Mouse (Mus musculus): ENCODE results near the gene Lat2.
A peak's percentile ranks its signal among the peaks of the same experiment; 100 is the strongest.

The Lat2 gene

DNA sequence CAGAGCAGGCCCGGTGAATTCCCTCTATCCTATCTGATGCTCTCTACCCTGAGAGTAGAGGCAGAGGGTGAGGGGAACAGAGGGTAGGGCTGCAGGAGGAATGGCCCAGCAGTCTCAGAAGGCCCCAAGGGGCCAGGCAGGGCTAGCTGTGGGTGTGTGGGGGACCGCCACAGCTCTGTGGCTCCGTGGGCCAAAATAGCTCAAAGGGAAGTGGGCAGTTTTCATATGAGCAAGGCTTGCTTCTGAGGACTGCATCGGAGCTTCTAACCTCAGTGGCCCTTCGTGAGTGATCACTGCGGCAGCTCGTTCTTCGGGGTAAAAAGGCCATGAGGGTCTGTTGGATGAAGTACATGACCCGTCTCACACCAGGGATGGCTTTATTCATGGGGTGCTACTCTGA lies 1.1 kb downstream of the Lat2 start:
- no peak for DNase-seq (ENCODE audit: low spot score)

DNA sequence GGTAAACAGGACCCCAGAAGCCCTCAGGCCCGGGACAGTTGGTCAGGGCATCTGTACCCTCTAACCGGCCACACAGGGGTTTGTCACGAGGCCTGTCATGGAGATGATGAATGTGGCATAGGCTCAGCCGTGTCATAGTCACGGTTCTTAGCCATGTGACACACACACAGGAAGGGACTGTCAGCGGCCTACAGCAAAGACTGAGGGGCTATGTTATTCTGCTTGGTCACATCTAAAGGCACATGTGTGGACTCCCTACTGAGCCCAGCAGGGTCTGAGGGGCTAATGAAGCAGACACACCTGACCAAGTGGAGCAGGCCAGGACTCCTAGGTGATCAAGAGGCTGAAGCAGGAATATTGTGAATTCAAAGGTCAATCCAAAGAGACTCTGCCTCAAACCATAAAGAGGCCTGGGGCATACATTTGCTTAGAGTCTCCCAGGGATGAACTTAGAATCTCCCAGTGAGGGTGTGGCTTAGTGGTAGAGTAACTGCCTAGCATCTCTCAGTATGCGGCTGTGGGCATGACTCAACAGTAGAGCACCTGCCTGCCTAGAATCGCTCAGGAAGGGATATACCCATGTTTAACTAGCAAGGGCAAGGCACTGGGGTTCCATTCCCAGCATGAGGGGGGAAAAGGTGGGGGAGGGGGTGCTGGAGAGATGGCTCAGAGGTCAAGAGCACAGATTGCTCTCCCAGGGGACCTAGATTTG lies 2.9 kb downstream of the Lat2 start:
- no peak for DNase-seq (ENCODE audit: low spot score)

DNA sequence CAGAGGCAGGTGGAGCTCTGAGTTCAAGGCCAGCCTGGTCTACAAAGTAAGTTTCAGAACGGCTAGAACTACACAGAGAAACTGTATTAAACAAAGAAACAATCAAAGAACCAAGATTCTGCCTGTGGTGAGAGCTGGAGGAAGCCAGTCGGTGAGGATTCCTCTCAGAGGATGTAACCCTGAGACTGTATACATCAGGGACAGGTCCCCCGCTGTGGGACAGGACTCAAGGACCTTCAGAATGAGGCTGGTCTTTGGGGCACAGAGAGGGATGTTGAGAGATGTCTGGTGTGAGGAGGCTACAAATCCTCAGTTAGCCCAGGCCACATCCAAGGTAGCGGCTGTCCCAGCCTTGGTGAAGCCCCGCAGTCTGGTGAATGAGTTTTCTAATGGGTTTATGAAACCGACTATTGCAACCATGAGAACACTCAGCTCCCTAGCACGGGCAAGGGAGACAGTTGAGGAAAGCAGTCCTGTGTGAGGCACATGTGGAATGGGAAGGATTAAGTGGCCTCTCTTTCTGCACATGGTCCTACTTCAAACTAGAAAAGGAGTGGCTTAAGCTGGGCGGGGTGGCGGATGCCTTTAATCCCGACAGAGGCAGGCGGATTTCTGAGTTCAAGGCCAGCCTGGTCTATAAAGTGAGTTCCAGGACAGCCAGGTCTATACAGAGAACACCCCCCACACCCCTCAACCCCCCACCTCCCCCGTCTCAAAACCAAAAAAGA lies 4.7 kb downstream of the Lat2 start:
- no peak for DNase-seq (ENCODE audit: low spot score)

DNA sequence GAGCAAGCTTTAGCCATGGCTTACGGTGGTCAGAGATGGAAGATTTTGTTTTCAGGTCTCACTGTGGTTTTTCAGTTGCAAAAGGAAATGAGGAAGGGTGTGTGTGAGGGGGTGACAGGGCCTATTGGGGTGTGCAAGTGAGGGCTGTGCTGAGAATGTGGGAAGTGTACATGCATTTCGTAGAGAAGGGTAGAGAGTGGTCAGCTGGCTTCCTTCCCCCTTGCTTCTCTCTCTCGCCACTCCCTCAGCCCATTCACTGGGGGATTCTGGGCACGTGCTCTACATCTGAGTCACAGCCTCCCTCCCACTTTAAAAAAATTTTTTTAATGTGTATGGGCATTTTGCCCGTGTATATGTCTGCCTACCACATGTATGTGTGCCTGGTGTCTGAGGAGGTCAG lies 7.7 kb downstream of the Lat2 start:
- no peak for DNase-seq (ENCODE audit: low spot score)

DNA sequence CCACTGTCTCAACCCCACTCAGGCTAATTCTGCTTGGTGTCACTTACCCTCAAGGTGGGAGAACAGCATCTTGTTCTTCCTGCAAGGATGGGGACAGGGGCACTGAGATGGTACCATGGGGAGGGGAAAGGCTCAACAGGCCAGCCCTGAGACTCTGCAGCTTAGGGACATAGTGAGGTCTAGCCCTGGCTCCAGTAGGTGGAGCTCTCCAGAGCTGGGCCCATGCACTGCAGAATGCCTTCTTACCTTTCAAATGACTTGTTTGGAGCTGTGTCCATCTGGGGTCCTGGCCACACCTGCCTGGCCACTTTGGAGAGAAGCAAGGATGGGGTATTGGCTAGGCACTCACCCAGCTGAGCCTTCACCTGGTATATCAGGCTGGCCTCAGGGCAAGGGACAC lies 8.5 kb downstream of the Lat2 start:
- no peak for DNase-seq (ENCODE audit: low spot score)

DNA sequence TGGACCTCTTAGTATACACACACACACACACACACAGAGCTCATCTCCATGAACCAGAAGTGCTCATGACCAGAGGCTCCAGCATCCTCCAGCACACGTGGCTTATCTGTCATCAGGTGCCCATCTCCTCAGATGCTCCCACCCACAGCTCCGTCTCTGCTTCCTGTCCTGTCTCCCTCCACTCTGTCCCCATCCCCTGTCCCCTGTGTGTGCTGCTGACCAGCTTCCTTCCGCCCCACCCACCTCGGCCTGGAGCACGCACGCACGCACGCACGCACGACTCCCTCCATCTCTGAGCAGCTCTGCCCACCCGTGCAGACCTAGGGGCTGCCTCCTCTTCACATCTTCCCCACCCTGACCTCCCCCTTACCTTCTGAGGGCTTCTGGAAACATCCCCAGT lies 10.4 kb downstream of the Lat2 start:
- DNase-seq (ENCODE audit: low spot score) = no peak

DNA sequence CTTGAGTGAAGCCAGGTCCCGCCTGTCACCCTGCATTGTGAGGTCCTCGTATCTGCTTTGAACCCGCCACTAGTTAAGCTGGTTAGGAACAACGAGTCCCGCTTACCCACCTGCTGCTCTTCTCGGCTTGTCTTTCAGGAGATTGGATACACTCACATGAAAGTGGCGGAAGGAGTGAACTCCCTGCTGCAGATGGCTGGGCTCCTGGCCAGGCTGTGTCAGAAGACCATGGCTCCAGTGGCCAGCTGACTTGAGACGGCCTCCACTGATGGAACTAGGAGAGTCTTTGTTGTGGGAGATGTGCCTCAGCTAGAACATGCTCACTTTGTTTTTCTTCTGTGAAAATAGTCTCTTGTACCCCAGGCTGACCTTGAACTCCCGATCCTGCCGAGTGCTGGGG lies 17.1 kb downstream of the Lat2 start:
- DNase-seq (ENCODE audit: low spot score) = no peak

DNA sequence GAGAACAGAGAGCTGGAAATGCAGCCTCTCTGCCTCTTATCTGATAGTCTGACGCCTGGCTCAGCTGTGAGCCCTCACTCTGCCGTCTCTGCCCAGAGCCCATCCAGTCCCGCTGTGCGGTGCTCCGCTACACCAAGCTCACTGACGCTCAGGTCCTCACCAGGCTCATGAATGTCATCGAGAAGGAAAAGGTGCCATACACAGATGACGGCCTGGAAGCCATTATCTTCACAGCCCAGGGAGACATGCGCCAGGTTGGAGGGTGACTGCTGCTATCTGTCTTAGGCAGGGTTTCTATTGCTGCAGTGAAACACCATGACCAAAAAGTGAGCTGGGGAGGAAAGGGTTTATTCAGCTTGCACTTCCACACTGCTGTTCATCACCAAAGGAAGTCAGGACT lies 21.7 kb downstream of the Lat2 start:
- DNase-seq (ENCODE audit: low spot score) = no peak

DNA sequence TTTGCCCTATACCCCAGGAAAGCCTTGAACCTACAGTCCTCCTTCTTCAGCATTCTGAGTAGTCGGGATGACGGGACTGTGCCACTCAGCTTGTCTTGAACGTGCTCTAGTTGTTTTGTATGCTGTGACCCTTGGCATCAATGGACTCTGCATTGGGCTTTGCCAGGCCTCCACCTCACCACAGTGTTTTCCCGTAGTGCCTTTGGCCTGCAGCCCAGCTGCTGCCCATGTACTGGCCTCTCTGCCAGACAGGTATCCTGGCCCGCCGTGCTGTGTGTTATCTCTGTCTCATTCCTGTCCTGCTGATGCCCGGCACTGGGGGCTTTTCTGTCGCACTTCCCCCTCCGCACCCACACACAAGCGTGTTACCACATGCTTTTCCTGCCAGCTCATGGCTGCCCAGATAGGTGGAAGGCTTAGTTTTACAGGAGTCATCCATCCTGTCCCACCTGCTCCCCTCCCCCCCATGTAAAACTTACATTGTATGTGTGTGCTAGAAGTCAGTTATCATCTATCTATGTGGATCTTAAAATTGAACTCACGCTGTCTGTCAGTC lies 22.7 kb downstream of the Lat2 start:
- DNase-seq (ENCODE audit: low spot score) = no peak

DNA sequence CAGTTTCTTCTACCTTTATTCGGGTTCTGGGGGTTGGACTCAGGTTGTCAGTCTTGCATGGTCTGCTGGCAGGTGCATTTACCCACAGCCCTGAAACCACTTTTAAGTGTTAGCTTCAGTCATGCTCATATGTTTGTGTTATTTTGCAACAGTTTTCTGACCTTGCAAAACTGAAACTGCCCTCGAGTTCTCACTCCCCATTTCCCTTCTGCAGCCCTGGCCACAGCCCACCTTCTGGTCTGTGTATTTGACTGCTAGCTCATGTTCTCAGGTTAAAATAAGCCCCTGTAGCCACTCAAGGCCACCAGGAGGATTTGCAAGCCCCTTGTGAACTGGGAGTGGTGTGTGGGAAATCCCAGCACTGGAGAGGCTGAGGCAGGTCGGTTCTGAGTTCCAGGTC lies 24.9 kb downstream of the Lat2 start:
- DNase-seq (ENCODE audit: low spot score) = no peak

DNA sequence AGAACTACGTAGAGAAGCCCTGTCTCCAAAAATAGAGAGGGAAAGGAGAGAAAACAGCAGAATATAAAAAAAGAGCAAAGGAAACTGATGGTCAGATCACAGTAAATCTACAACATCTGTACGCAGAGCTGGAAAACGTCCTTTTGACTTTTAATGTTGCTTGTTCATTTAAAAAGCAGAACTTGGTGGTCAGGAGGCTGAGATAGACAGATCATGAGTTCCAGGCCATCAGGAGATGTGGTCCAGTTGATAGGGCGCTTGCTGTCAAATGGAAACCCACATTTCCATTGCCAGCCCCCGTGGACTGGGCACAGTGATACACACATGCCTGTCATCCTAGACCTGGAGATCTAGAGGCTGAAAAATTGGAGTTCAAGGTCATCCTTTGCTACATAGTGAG lies 30.0 kb downstream of the Lat2 start:
- no peak for DNase-seq (ENCODE audit: low spot score)

DNA sequence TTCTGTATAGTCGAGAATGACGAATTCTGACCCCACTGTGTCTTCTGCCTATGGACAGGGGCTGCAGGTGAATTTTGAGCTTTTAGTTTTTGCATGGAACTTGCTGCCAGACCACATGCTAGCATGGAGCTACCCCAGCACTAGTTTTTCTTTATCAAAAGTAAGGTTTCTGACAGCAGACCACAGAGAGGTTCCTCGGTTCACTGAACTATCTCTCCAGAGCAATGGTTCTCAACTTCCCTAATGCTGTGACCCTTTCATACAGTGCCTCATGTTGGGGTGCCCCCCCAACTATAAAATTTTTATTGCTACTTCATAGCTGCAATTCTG lies 31.0 kb downstream of the Lat2 start:
- no peak for DNase-seq (ENCODE audit: low spot score)

DNA sequence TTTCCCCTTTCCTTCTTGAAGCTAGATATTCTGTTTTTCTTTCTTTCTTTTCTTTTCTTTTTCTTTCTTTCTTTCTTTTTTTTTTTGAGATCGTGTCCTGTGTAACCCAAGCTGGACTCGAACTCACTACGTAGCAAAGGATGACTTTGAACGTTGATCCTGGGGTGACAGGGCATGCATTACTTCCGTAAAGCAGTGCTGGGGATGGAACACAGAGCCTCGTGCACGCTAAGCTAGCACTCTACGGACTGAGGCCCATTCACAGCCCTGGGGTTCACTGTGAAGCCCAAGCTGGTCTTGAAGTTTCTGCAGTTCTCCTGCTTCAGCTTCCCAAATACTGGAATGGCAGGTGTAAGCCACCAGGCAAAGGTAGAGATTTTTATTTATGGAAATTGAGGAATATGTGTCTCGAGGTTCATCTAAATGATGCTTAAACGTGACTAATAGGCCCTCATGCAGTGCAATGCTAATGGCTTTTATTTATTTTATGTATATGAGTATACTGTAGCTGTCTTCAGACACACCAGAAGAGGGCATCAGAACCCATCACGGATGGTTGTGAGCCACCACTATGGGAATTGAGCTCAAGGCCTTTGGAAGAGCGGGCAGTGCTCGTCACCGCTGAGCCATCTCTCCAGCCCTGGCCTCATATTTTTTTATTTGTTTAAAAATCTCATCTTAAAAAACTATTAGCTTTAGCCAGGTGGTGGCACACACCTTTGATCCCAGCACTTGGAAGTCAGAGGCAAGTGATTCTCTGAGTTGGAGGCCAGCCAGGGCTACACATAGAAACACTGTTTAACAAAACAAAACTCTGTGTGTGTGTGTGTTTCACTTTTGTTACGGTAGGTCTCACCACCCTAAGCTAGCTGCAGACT lies 31.6 kb downstream of the Lat2 start:
- DNase-seq (ENCODE audit: low spot score) = no peak

DNA sequence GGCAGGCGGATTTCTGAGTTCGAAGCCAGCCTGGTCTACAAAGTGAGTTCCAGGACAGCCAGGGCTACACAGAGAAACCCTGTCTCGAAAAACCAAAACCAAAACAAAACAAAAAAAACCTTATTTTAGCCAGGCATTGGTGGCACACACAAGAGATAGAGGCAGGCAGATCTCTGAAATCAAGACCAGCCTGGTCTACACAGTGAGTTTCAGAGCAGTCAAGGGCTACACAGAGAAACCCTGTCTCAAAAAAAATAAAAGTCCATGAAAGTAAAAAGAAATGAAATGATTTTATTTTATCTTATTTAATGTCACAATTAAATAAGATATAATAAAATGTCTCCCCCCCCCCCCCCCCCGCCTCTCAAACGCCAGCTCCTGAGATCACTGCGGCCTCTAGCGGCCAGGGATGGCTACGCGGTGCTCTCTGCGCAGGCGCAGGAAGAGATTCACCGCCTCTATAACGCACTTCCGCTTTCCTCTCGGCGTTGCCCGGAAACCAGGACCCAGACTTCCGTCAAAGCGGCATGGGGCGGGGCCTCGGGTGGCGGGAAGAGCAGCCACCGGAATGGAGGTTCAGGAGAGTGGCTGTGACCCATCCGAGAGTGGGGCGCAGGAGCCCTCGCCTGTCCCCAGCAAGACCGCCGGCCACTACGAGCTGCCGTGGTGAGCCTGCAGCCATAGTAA lies 32.5 kb downstream of the Lat2 start:
- DNase-seq (ENCODE audit: low spot score) = peak; percentile 93

DNA sequence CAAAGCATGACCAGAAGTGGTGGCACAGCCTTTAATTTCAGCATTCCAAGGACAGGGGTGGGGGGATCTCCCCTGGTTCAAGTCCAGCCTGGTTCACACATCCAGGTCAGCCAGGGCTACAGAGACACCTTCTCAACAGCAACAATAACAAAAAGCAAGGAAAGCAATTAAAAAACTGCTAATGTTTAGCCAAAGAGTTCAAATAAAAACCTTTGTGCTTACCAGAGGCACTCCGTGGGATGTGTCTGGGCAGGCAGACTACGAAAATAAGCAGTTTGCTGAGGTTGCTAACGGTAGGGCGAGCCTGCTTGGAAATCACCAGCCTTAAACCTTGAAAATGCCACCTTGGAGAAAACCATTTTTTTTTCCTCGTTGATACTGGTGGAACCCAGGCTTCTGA lies 33.7 kb downstream of the Lat2 start, which contains the start of gene Rfc2:
Gene Rfc2, plus strand, starts transcription at position 221 of the 400 bp plus-strand sequence.
- no peak for DNase-seq (ENCODE audit: low spot score)

DNA sequence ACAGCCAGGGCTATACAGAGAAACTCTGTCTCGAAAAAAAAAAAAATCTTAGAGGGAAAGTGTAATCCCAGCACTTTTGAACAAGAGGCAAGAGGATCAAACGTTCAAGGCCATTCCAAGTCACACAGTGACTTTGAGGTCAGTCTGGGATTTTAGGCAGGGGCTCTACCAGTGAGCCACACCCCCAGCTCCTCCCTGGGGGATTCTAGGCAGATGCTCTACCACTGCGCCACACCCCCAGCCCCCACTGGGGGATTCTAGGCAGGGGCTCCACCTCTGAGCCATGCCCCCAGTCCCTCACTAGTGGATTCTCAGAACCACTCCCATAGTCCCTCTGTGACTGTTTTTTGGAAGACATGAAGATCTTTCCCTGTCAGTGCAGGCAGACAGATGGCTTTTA lies 35.7 kb downstream of the Lat2 start:
- DNase-seq (ENCODE audit: low spot score) = no peak

DNA sequence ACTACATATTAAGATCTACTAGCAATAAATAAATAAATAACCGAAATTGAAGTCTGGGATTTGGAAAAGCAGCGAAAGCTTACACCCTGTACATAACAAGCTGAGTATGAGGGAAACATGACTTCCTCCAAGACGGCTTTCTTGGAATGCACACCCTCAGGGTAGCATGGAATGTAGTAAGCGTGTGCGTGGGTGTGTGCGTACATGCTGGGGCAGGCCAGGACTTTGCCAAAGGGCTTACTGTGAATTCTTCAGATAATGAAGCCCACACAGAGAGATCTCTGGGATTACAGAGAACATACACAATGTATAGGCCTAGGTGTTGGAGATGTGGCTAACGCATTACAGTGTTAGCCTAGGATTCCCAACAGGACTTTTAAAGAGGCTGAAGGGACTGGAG lies 37.3 kb downstream of the Lat2 start:
- DNase-seq (ENCODE audit: low spot score) = no peak

DNA sequence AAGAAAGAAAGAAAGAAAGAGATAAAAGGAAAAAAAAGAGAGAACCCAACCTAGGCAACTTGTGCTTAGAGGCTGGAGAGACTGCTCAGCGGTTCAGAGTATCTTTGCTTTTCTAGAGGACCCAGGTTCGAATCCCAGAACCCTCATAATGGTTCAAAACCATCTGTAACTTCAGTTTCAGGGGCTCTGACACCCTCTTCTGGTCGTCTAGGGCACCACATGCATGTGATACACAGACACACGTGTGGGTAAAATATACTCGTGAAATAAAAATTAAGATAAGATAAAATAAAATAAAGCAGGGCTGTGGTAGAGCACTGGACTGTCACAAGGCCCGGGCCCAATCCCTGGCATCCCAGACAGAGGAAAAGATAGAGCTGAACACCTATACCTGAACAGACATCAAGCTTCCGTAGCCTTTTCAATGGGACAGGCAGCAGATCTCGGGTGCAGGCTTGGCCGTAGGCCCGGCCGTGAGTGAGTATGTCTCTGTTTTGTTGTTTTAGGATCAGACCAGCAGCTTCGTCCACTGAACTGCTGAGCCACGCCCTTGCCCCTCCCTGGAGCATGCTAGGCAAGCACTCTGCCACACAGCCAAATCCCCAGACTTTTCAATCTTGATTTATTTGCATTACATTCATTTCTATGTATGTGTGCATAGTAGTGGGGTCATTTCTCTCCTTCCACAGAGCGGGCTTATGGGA lies 38.2 kb downstream of the Lat2 start:
- no peak for DNase-seq (ENCODE audit: low spot score)

DNA sequence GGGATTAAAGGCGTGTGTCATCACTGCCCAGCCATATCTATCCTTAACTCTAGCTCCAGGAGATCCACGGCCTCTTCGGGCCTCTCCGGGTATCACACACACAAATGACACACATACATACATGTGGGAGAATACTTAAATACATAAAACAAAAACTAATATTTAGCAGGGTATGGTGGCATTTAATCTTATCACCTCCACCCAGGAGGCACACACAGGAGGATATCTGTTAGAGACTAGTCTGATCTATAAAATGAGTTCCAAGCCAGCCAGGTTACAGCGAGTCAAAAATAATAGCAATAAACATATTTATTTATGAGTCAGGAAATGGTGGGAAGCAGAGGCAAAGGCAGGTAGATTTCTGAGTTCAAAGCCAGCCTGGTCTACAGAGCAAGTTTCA lies 39.0 kb downstream of the Lat2 start:
- no peak for DNase-seq (ENCODE audit: low spot score)

DNA sequence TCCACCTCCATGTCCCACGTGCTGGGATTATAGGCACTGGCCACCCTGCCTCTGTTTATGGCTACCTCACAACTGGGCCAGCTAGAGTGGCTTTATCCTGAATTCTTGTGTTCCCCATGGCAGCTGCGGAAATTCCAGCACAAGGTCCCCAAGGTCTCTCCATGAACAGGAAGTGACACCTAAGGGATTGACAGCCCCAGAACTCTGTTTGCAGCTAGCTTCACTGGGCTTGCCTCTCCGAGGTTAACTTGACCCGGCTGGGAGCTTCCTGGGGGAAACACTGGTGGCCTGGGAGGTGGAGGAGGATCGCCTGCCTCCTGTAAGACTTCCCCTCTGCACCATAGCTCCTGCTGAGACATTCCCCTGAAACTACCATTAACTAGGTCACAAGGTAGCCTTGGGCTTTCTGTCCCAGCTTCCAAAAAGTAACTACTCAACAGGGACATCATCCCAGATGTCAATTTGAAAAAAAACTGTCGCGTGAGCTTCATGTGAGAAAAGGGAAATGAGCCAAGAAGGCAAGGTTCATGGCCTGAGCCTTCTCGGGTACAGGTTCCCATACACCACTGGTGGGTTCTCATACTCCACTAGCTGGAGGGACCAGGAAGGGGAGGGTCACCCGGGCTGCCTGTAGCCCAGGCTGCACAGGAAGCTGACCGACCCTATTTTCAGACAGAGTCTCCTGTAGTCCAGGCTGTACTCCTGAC lies 42.2 kb downstream of the Lat2 start:
- peak; percentile 7 for DNase-seq (ENCODE audit: low spot score)

Data from yolk sac, embryonic 10.5 days (tissue).